Mouse (Mus musculus) forebrain, embryonic 10.5 days (tissue): ENCODE data around the gene Gm11042. TPM values are rescaled to one million over a fixed set of nuclear protein-coding genes. Genes with fewer than 3 reads are reported as not detected.

Experiments used
- DNase-seq: peaks from one replicate; pipeline ENCODE4 v3.0.0-alpha.2; 2017; ENCODE audit warnings: low spot score; ENCODE audit errors: extremely low spot score
- H3K27ac ChIP-seq: fragments of 300-500 bp; sonication (generic); 2 replicates; pipeline ENCODE4 v1.5.1; 2016; ENCODE audit warnings: mild to moderate bottlenecking
- H3K27me3 ChIP-seq: fragments of 300-500 bp; sonication (generic); 2 replicates; pipeline ENCODE4 v1.6.1; 2016; ENCODE audit warnings: mild to moderate bottlenecking; ENCODE audit not compliant: poor library complexity, severe bottlenecking
- H3K36me3 ChIP-seq: fragments of 300-500 bp; sonication (generic); replicated peaks from 2 replicates; pipeline ENCODE4 v1.6.1; 2016; ENCODE audit warnings: mild to moderate bottlenecking, moderate library complexity
- H3K4me1 ChIP-seq: fragments of 300-500 bp; sonication (generic); 2 replicates; pipeline ENCODE4 v1.6.1; 2016
- H3K4me3 ChIP-seq: fragments of 300-500 bp; sonication (generic); 2 replicates; pipeline ENCODE4 v1.5.1; 2016; ENCODE audit warnings: mild to moderate bottlenecking, moderate library complexity
- H3K9me3 ChIP-seq: fragments of 300-500 bp; sonication (generic); 2 replicates; pipeline ENCODE4 v1.6.1; 2016; ENCODE audit warnings: mild to moderate bottlenecking, moderate library complexity
- WGBS: fragments of 180-500 bp; shearing (Covaris S2); methylation state at CpG from one replicate; pipeline ENCODE4 v1.1.7; 2016; 5-methylcytosine and 5-hydroxymethylcytosine counted together
- polyA plus RNA-seq: library from polyadenylated mRNA; unstranded; fragments of >200 nt; fragmentation: Nextera tagmentation; extraction: Ambion mirVana; gene quantifications from 2 replicates; pipeline ENCODE4 v1.2.1, GENCODE M21; 2016

Gm11042 gene
- polyA plus RNA-seq, 1 experiment from 2014 or later: not detected

DNA sequence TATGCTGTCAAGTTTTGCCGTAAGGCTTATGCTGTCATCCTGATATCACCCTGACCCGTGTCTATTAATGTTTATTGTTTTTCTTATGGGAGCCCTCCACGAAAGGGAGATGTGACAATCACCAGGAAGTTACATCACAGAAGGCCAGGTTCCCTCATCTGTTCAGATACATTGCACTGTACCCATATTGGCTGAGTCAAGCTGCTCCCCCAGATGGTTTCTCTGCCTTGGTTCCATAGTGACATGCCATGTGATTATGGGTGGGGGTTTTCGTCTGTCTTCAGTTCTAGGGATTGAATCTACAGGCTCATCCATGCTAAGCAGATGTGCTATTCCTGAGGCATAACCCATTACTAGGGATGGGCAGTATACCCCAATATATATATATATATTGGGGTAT is 34.8 kb downstream of the Gm11042 start:
- DNase-seq: no peak
- no peak overlapping the region for H3K27ac ChIP-seq
- peaks cover 15% of the 10 kb centered on the region for H3K4me1 ChIP-seq
- no peaks in the 10 kb centered on the region for H3K9me3 ChIP-seq
- peaks cover 42% of the 10 kb centered on the region for H3K27me3 ChIP-seq
- 89% methylated on average over 4 of the region's 4 CpGs for WGBS
- no peak overlapping the region for H3K4me3 ChIP-seq
- no peaks in the 10 kb centered on the region for H3K36me3 ChIP-seq

DNA sequence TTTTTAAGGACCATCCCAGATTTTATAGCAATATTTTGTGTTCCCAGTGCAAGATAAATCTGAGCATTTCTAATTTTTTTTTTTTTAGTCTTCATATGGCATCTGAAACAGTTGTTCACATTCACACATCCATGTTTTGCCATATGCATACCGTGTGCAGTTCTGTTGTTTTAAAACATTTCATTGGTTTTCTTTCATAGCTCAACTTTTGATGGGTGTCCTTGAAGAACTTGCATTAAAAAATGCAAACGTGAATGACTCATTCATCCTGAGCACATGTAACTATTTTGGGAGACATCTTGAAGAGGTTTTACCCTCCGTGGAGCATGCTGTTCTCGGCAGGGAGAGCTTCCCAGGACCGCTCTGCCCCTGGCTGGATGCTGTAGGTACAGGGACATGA is 38.9 kb downstream of the Gm11042 start:
- H3K27me3 ChIP-seq: peaks cover 3% of the 10 kb centered on the region
- H3K4me3 ChIP-seq: no peak overlapping the region
- H3K27ac ChIP-seq: no peak overlapping the region
- H3K36me3 ChIP-seq: no peaks in the 10 kb centered on the region
- 86% methylated on average over 5 of the region's 5 CpGs for WGBS
- H3K4me1 ChIP-seq: no peaks in the 10 kb centered on the region
- no peak for DNase-seq
- H3K9me3 ChIP-seq: no peaks in the 10 kb centered on the region

DNA sequence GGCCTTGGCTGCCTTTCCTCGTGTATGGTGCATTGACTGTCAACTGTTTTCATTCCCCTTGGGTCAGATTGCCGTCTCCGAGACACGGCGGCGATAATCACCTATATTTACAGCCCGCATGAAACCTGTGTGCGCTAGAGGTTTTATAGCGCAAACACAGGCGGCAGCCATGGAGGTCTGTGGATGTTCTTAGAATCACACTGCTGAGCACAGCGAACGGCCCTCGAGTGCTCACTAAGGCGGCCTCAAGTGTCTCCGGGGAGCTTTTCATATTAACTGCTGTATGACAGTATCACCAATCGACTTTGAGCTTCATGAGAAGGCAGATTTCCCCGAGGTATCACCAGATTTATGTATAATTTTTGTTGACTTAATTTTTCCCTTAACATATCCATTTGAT is 43.6 kb downstream of the Gm11042 start:
- DNase-seq: no peak
- Histone ChIP-seq H3K9me3 (no peaks in the 10 kb centered on the region), H3K27me3 (no peaks in the 10 kb centered on the region), H3K36me3 (no peaks in the 10 kb centered on the region), H3K4me3 (no peak overlapping the region), H3K4me1 (no peaks in the 10 kb centered on the region), H3K27ac (no peak overlapping the region)
- WGBS: 96% methylated on average over 17 of the region's 17 CpGs

DNA sequence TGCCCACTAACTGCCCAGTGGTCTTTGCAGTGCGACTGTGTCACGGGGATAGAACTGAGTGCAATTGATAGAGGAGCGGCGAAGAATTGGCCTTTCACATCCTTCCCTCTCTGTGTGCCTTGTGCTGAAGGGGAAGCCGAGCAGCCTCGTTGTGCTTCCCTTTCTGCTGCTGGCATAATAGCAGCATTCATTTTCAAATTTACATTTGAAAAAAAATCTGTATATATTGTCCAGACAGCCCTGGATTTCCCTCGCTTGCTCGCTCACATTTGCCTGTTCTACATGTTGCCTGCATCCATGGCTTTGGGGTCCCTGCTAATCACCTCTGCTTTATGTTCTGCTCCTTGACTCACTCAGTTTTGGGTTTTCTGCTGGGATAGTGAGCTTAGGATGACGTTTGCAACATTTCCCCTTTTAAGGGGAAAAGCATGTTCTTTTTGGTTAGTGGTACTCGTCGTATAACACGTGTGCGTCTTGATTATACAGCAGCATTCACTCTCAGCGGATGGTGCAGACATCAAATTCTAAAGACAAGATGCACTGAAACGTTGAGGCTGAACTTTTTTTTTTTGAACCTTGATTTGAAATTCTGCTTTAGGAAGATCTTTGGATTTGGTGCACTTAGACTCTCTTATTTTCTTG is 47.4 kb downstream of the Gm11042 start:
- H3K9me3 ChIP-seq: no peaks in the 10 kb centered on the region
- H3K4me3 ChIP-seq: no peak overlapping the region
- 86% methylated on average over 15 of the region's 15 CpGs for WGBS
- H3K36me3 ChIP-seq: no peaks in the 10 kb centered on the region
- H3K27ac ChIP-seq: no peak overlapping the region
- no peaks in the 10 kb centered on the region for H3K4me1 ChIP-seq
- no peak for DNase-seq
- H3K27me3 ChIP-seq: no peaks in the 10 kb centered on the region

DNA sequence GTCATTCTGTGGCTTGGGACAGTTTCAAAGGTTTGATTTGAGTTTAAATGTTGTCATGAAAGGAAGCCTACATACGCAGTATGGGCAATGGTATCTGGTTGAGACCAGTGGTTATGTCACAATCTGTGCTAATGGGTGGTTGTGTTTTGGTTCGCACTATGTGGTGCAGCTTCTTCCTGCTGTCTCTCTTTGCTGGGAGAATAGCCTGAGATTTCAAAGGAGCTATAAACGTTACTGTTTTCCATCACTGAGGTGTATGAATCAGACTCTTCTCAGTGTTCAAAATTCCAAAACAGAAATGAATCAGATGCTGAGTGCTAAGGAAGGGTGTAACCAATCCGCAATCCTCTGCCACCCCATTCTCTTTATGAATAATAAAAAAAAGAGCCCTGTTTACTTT is 49.1 kb downstream of the Gm11042 start:
- H3K27ac ChIP-seq: no peak overlapping the region
- no peaks in the 10 kb centered on the region for H3K27me3 ChIP-seq
- H3K4me3 ChIP-seq: no peak overlapping the region
- WGBS: 89% methylated on average over 4 of the region's 4 CpGs
- no peaks in the 10 kb centered on the region for H3K36me3 ChIP-seq
- no peak for DNase-seq
- H3K9me3 ChIP-seq: no peaks in the 10 kb centered on the region
- H3K4me1 ChIP-seq: no peaks in the 10 kb centered on the region
